Comparison of ENCODE assay signal across 15 mouse cellular contexts in the genomic region with DNA sequence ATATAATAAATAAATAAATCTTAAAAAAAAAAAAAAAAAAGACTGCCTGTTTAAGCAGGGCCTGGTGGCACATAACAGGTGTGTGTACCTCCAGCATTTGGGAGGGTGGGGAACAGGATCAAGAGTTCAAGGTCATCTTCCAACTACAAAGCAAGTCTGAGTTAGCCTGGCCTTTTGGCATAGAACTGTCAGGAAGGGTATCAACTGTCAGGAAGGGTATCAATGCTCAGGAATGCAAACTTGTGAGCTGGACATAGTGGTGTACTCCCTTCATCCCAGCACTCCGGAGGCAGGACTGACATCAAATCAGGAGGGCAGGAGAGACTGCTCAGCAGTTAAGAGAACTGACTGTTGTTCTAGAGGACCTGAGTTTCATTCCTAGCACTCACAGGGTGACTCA.
"Had no signal": no experiment of that assay in that cellular context is flagged by ENCODE, and none has a peak within 500 bp of the region (broad histone marks: within the 10 kb centered on the region; RNA-seq: fewer than 3 reads in every experiment).

No protein-coding gene starts in this region.

- H3K36me3 ChIP-seq: stomach, embryonic 15.5 days had no signal

- H3K4me3 ChIP-seq: midbrain, embryonic 10.5 days; midbrain, embryonic 12.5 days; myocyte; neural tube, embryonic 13.5 days; stomach, embryonic 15.5 days had no signal

- ATAC-seq: midbrain, embryonic 16.5 days had no signal

- H3K27me3 ChIP-seq: midbrain, embryonic 12.5 days; neural tube, embryonic 13.5 days; stomach, embryonic 15.5 days had no signal

- H3K4me1 ChIP-seq: midbrain, embryonic 10.5 days; midbrain, embryonic 12.5 days; stomach, embryonic 15.5 days had no signal

- H3K4me2 ChIP-seq: lung, embryonic 14.5 days; midbrain, embryonic 12.5 days; neural tube, embryonic 13.5 days; stomach, embryonic 15.5 days had no signal

- H3K27ac ChIP-seq: midbrain, embryonic 10.5 days; midbrain, embryonic 12.5 days; neural tube, embryonic 13.5 days; stomach, embryonic 15.5 days; stomach, postnatal 0 days had no signal

- H3K9me3 ChIP-seq: midbrain, embryonic 10.5 days; midbrain, embryonic 12.5 days; neural tube, embryonic 13.5 days; stomach, embryonic 15.5 days had no signal

- DNase-seq: lung, adult 18-20 months; lung, embryonic 14.5 days; lung, postnatal 10 days; lung, postnatal 4 days; midbrain, embryonic 14.5 days; right cerebral cortex, postnatal 14 days; thymus, adult 2 months; thymus, postnatal 4 days had no signal

- H3K9ac ChIP-seq: lung, embryonic 14.5 days; midbrain, embryonic 12.5 days; neural tube, embryonic 13.5 days; stomach, embryonic 15.5 days had no signal
